Mouse (Mus musculus): Measurements from ENCODE around the gene Tmem101. TPM values are rescaled to one million over a fixed set of nuclear protein-coding genes. Genes with fewer than 3 reads are reported as not detected.

The Tmem101 gene
- polyA plus RNA-seq, 1 experiment = 15.1 TPM

DNA sequence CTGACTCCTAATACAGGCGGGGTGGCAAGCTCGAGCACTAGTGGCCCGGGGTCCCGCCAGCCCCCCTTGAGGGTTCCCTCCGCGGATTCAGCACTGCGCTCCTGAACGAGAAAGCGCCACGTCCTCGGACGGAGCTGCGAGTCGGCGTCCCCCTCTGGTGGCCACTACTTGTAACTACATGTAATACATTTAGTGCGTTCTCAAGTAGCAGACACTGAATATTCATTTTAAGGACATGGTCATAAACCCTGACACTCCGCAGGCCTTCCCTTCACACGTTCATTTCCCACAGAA is 17.8 kb downstream of the Tmem101 start:
- Histone ChIP-seq H3K27me3 (ENCODE audit: control insufficient read depth, insufficient read depth, low read length) (no peaks in the 10 kb centered on the region), H3K4me1 (ENCODE audit: control insufficient read depth, insufficient read depth, low read length) (peaks cover 3% of the 10 kb centered on the region; the same call in 1 of the 2 replicates), H3K36me3 (ENCODE audit: control insufficient read depth, insufficient read depth, low read length) (no peaks in the 10 kb centered on the region), H3K27ac (ENCODE audit: control insufficient read depth, insufficient read depth, low read depth, low read length) (no peak overlapping the region), H3K4me3 (ENCODE audit: control insufficient read depth, low read depth, low read length) (no peak overlapping the region)
- TF ChIP-seq CTCF (IDR thresholded peaks at IDR 0.05; ENCODE audit: control insufficient read depth, insufficient read depth, insufficient replicate concordance, low read depth, low read length) (peak; percentile 95; the same call in 1 of the 2 replicates), POLR2A (IDR thresholded peaks at IDR 0.05; ENCODE audit: control insufficient read depth, low read depth, low read length) (no peak)

DNA sequence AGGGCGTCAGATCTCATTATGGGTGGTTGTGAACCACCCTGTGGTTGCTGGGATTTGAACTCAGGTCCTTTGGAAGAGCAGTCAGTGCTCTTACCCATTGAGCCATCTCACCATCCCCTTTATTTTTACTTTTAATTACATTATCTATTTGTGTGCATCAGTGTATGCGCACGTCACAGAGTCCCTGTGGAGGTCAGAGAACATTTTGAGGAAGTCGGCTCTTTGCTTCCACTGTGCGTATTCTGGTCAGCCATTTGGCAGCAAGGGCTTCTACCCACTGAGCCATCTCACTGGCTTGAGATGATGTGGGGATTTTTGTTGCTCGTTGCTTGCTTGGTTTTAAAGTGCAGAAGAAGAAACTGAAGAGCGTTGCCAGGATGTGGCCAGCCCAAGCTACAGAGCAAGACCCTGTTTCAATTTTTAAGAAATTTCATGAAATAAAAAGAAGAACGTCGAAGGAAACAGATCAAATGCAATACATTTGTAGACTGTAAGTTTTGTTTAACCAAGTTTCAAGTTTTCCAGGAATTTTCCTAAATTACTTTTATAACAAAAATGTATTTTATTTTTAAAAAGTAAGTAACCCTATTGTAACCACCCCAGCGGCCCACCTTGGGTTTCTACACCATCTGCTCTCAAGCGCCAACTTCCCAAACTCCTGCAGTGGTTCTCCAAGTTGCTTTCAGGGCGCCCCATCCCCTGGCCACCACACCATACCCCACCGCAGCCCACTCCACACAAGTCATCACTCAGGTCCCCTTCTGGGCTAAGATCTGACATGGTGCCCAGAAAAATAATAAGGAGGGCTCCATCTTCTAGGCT is 18.4 kb downstream of the Tmem101 start:
- Histone ChIP-seq H3K4me1 (ENCODE audit: control insufficient read depth, insufficient read depth, low read length) (peaks cover 3% of the 10 kb centered on the region; the same call in 1 of the 2 replicates), H3K4me3 (ENCODE audit: control insufficient read depth, low read depth, low read length) (no peak overlapping the region), H3K27ac (ENCODE audit: control insufficient read depth, insufficient read depth, low read depth, low read length) (no peak overlapping the region), H3K36me3 (ENCODE audit: control insufficient read depth, insufficient read depth, low read length) (no peaks in the 10 kb centered on the region), H3K27me3 (ENCODE audit: control insufficient read depth, insufficient read depth, low read length) (no peaks in the 10 kb centered on the region)
- TF ChIP-seq CTCF (IDR thresholded peaks at IDR 0.05; ENCODE audit: control insufficient read depth, insufficient read depth, insufficient replicate concordance, low read depth, low read length) (no peak), POLR2A (IDR thresholded peaks at IDR 0.05; ENCODE audit: control insufficient read depth, low read depth, low read length) (no peak)

DNA sequence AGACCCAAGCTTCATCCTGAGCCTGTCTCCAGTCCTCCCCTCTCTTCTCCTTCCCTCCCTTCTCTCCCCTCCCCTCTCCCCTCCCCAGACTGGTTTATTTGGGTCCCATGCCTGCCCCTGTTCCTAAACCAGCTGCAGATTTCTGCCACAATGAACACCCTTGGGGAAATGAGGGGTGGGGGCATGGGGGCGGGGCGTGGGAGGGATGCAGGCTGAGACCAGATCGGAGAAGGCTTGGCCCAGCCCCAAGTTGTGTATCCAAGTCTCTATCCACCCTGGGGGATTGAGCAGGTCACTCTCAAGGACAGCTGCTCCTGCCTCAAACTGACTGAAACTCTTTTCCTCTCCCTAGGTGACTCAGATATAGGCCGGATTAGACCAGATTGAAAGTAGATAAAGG is 21.7 kb downstream of the Tmem101 start:
- Histone ChIP-seq H3K27me3 (ENCODE audit: control insufficient read depth, insufficient read depth, low read length) (no peaks in the 10 kb centered on the region), H3K36me3 (ENCODE audit: control insufficient read depth, insufficient read depth, low read length) (no peaks in the 10 kb centered on the region), H3K4me1 (ENCODE audit: control insufficient read depth, insufficient read depth, low read length) (peaks cover 3% of the 10 kb centered on the region; the same call in 1 of the 2 replicates), H3K27ac (ENCODE audit: control insufficient read depth, insufficient read depth, low read depth, low read length) (no peak overlapping the region), H3K4me3 (ENCODE audit: control insufficient read depth, low read depth, low read length) (no peak overlapping the region)
- TF ChIP-seq POLR2A (IDR thresholded peaks at IDR 0.05; ENCODE audit: control insufficient read depth, low read depth, low read length) = no peak
- TF ChIP-seq CTCF (IDR thresholded peaks at IDR 0.05; ENCODE audit: control insufficient read depth, insufficient read depth, insufficient replicate concordance, low read depth, low read length) = no peak

DNA sequence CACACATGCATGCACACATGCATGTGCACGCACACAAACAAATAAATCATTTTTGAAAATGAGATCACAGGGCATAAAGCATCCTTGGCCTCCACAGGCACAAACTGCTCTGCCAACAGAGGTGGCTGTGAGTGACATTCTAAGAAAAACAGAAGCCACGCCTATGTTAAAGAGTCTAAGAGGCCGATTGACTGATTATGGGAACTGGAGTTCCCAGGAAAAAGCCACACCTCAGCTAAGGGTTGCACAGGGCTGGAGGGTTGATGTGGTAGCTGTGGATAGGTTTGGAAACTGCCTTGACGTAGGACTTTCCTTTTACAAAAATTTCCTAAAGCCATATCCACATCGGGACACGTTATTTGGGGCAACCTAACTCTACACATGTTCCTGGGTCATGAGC is 38.8 kb downstream of the Tmem101 start:
- Histone ChIP-seq H3K36me3 (ENCODE audit: control insufficient read depth, insufficient read depth, low read length) (no peaks in the 10 kb centered on the region), H3K4me1 (ENCODE audit: control insufficient read depth, insufficient read depth, low read length) (no peaks in the 10 kb centered on the region), H3K4me3 (ENCODE audit: control insufficient read depth, low read depth, low read length) (no peak overlapping the region), H3K27ac (ENCODE audit: control insufficient read depth, insufficient read depth, low read depth, low read length) (no peak overlapping the region), H3K27me3 (ENCODE audit: control insufficient read depth, insufficient read depth, low read length) (no peaks in the 10 kb centered on the region)
- no peak for TF ChIP-seq POLR2A (IDR thresholded peaks at IDR 0.05; ENCODE audit: control insufficient read depth, low read depth, low read length)
- TF ChIP-seq CTCF (IDR thresholded peaks at IDR 0.05; ENCODE audit: control insufficient read depth, insufficient read depth, insufficient replicate concordance, low read depth, low read length) = no peak

DNA sequence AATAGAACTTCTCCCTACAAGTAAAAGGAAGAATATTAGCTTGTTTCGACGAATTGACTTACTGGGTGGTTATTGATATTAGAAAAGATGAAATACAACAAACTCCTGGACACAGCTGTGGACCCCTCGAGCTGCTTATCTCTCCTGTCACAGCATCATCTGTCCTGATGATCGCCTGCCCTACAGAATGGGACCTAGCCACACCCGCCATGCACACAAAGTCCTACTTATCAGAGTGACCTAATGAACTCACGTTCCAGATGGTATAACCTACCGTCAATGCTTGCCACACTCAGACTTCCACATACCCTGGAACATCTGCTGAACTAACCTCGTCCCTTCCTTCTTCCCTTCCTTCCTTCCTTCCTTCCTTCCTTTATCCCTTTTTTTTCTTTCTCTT is 40.0 kb downstream of the Tmem101 start:
- TF ChIP-seq CTCF (IDR thresholded peaks at IDR 0.05; ENCODE audit: control insufficient read depth, insufficient read depth, insufficient replicate concordance, low read depth, low read length) (no peak), POLR2A (IDR thresholded peaks at IDR 0.05; ENCODE audit: control insufficient read depth, low read depth, low read length) (no peak)
- H3K36me3 ChIP-seq (ENCODE audit: control insufficient read depth, insufficient read depth, low read length) = no peaks in the 10 kb centered on the region
- no peak overlapping the region for H3K27ac ChIP-seq (ENCODE audit: control insufficient read depth, insufficient read depth, low read depth, low read length)
- H3K4me1 ChIP-seq (ENCODE audit: control insufficient read depth, insufficient read depth, low read length) = no peaks in the 10 kb centered on the region
- no peak overlapping the region for H3K4me3 ChIP-seq (ENCODE audit: control insufficient read depth, low read depth, low read length)
- H3K27me3 ChIP-seq (ENCODE audit: control insufficient read depth, insufficient read depth, low read length) = no peaks in the 10 kb centered on the region

DNA sequence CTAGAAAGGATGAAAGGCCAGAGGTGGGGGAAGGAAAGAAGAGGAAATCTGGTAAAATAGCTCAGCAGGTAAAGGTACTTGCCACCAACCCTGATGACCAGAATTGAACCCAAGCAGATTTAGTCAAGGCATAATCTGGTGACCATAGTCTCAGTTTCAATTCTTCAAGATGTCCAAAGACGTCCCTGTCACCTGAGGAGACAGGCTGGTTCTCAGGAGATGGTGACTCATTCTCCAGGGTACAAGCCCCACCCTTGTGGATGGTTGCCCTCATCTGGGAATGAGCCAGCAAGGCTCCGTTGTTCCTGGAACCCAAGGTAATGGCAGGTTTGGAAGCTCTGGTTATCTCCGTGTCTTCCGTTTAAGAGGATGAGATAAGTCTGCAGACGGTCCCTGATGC is 44.6 kb downstream of the Tmem101 start:
- Histone ChIP-seq H3K27me3 (ENCODE audit: control insufficient read depth, insufficient read depth, low read length) (no peaks in the 10 kb centered on the region; the same call in 1 of the 2 replicates), H3K27ac (ENCODE audit: control insufficient read depth, insufficient read depth, low read depth, low read length) (no peak overlapping the region), H3K4me1 (ENCODE audit: control insufficient read depth, insufficient read depth, low read length) (no peaks in the 10 kb centered on the region), H3K4me3 (ENCODE audit: control insufficient read depth, low read depth, low read length) (no peak overlapping the region), H3K36me3 (ENCODE audit: control insufficient read depth, insufficient read depth, low read length) (no peaks in the 10 kb centered on the region)
- TF ChIP-seq CTCF (IDR thresholded peaks at IDR 0.05; ENCODE audit: control insufficient read depth, insufficient read depth, insufficient replicate concordance, low read depth, low read length) (no peak), POLR2A (IDR thresholded peaks at IDR 0.05; ENCODE audit: control insufficient read depth, low read depth, low read length) (no peak)

DNA sequence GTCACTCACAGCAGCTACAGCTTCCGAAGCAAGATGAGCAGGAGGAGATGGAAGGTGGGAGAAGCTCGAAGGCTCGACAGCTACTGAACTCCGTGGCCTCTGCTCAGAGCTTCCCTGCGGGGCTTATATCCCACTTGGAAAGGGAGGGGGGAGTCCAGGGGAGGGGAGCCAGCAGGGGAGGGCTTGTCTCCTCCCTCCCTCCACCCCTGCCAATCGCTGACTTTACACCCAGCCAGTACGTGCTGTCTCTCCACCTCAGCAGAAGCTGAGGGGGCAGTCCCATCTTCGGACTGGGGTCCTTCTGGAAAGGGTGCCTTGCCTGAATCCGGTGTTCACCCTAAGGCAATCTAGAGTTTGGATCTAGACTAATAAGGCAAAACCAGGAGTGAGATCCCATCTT is 48.5 kb downstream of the Tmem101 start, which contains the start of gene Pyy:
Pyy (minus strand) TSS at position 101 of the 400 bp plus-strand sequence.
- no peak within 1 kb of the TSS for H3K27ac ChIP-seq (ENCODE audit: control insufficient read depth, insufficient read depth, low read depth, low read length)
- H3K4me3 ChIP-seq (ENCODE audit: control insufficient read depth, low read depth, low read length) = no peak within 1 kb of the TSS
- H3K36me3 ChIP-seq (ENCODE audit: control insufficient read depth, insufficient read depth, low read length) = no peaks in the 10 kb centered on the region
- no peak for TF ChIP-seq POLR2A (IDR thresholded peaks at IDR 0.05; ENCODE audit: control insufficient read depth, low read depth, low read length)
- no peak for TF ChIP-seq CTCF (IDR thresholded peaks at IDR 0.05; ENCODE audit: control insufficient read depth, insufficient read depth, insufficient replicate concordance, low read depth, low read length)
- no peaks in the 10 kb centered on the region; the same call in 1 of the 2 replicates for H3K27me3 ChIP-seq (ENCODE audit: control insufficient read depth, insufficient read depth, low read length)
- no peaks in the 10 kb centered on the region for H3K4me1 ChIP-seq (ENCODE audit: control insufficient read depth, insufficient read depth, low read length)

Data from testis, adult 2 months (tissue).